Mouse (Mus musculus) brain, embryonic 14.5 days (tissue): ENCODE data around the gene Foxf1. TPM values are rescaled to one million over a fixed set of nuclear protein-coding genes. Genes with fewer than 3 reads are reported as not detected.

Experiments
- DNase-seq: peaks from one replicate; pipeline ENCODE4 v3.0.0-alpha.2; 2011; ENCODE audit warnings: low read depth
- CTCF ChIP-seq: fragments of 200-500 bp; IDR thresholded peaks from 2 replicates; pipeline ENCODE4 v1.5.1; 2012; ENCODE audit warnings: inconsistent platforms, mild to moderate bottlenecking, moderate library complexity, borderline replicate concordance; ENCODE audit not compliant: insufficient read depth, insufficient read length; ENCODE audit errors: extremely low read depth
- POLR2A ChIP-seq: fragments of 200-500 bp; IDR thresholded peaks from 2 replicates; pipeline ENCODE4 v1.6.1; 2012; ENCODE audit warnings: mild to moderate bottlenecking, inconsistent platforms, borderline replicate concordance; ENCODE audit not compliant: poor library complexity, insufficient read depth, insufficient read length, severe bottlenecking; ENCODE audit errors: extremely low read depth
- polyA plus RNA-seq: library from polyadenylated mRNA; depleted of rRNA; stranded (reverse); fragments of >200 nt; gene quantifications from 2 replicates; pipeline ENCODE4 v1.2.3, GENCODE M21; 2012

Foxf1 gene
- polyA plus RNA-seq, 1 experiment = 1.3 TPM

- DNase-seq = peak; percentile 73
- TF ChIP-seq POLR2A (no peak), CTCF (peak; percentile 99)
Observed at GRCm38 (mm10) chr8:121104049-121104818, 20.0 kb downstream of the Foxf1 start.

- TF ChIP-seq POLR2A = peak; percentile 53; the same call in 1 of the 2 replicates
- peak; percentile 13; the same call in 1 of the 2 replicates for TF ChIP-seq CTCF
- DNase-seq = peak; percentile 99
Observed at GRCm38 (mm10) chr8:121107668-121108656, 23.8 kb downstream of the Foxf1 start, which contains the start of gene Mthfsd. Gene Mthfsd (minus strand): TSS chr8:121108392.

GRCm38 (mm10) chr8:121108657-121109056, 24.5 kb downstream of the Foxf1 start:
- DNase-seq = no peak
- TF ChIP-seq POLR2A (no peak), CTCF (no peak)

DNA sequence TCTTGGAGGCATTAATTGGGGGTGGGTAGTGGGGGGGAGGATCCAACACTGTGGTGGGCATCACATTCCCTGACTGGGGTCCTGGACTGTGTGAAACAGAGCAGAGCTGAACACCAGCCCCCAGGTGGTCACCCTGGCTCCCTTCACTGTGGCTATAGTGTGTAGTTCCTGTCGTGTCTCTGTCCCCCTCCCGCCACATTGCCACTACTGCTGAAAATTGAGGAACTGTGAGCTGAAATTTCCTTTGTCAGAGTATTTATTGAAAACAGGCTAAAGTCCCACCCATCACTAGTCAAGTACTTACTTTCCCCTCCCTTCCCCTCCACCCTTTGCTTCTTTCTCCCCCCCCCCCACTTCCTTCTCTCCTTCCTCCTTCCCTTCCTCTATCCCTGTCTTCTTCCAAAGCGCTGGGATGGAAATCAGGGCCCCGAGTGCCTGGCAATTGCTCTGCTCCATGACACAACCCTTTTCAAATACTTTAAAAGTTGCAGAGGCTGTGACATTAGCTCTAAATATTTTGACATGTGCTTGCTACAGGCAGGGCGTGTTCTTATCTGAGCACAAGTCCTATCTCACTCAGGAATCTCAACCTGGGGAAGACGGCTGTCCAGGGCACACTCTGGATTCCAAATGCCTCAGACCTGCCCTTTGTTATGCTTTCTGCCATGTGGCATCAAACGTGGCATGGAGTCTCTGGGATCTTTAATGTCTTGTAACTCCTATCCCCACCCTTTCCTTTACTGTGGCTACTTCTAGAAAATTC, 27.1 kb downstream of the Foxf1 start:
- DNase-seq = no peak
- TF ChIP-seq POLR2A (no peak), CTCF (no peak)

- TF ChIP-seq CTCF = peak; percentile 99
- TF ChIP-seq POLR2A = no peak
- peak; percentile 95 for DNase-seq
Observed at GRCm38 (mm10) chr8:121113261-121113660, 29.1 kb downstream of the Foxf1 start.

DNA sequence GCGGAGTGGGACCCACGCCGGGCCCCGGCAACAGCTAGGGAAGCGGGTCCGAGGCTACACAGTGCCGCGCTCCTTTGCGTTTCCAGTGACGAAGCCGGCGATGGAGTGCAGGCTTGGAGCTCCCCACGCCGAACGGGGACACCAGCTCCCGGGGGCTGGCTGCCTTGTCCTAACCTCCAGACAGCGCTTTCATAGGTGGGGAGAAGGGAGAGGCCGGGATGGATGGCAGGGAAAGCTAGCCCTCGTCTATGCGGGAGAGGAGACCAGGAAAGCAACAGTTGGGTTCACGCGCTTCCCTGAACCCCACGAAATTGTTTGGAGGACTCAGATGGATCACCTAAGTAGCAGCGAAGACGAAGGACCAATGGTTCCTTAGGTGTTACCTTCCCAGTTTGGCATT, 30.9 kb downstream of the Foxf1 start:
- TF ChIP-seq POLR2A = no peak
- no peak for TF ChIP-seq CTCF
- DNase-seq = no peak

DNA sequence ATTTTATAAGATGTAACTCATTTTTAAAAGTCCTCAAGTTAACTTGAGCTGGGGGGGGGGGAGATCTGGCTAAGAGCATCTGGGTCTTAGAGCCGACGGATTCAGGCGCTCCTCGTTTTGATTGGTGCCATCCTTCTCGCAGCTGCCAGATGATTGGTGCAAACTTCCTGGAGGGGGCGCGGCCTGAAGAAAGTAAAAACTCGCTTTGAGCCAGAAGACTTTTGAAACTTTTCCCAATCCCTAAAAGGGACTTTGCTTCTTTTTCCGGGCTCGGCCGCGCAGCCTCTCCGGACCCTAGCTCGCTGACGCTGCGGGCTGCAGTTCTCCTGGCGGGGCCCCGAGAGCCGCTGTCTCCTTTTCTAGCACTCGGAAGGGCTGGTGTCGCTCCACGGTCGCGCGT, 31.8 kb downstream of the Foxf1 start, which contains the start of gene Foxc2:
TSS of gene Foxc2 (plus strand) at position 224 of the 400 bp plus-strand sequence.
- TF ChIP-seq POLR2A = no peak
- no peak for TF ChIP-seq CTCF

GRCm38 (mm10) chr8:121116591-121117185, 32.5 kb downstream of the Foxf1 start:
- TF ChIP-seq POLR2A (no peak), CTCF (no peak)
- DNase-seq = no peak

More for the DNA sequence above, 31.8 kb downstream of the Foxf1 start, which contains the start of gene Foxc2:
- DNase-seq = peak; percentile 94

DNA sequence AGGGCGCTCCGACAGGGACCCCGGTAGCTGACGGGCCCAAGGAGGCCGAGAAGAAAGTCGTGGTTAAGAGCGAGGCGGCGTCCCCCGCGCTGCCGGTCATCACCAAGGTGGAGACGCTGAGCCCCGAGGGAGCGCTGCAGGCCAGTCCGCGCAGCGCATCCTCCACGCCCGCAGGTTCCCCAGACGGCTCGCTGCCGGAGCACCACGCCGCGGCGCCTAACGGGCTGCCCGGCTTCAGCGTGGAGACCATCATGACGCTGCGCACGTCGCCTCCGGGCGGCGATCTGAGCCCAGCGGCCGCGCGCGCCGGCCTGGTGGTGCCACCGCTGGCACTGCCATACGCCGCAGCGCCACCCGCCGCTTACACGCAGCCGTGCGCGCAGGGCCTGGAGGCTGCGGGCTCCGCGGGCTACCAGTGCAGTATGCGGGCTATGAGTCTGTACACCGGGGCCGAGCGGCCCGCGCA, 33.0 kb downstream of the Foxf1 start:
- no peak for TF ChIP-seq POLR2A
- no peak for TF ChIP-seq CTCF
- no peak for DNase-seq

DNA sequence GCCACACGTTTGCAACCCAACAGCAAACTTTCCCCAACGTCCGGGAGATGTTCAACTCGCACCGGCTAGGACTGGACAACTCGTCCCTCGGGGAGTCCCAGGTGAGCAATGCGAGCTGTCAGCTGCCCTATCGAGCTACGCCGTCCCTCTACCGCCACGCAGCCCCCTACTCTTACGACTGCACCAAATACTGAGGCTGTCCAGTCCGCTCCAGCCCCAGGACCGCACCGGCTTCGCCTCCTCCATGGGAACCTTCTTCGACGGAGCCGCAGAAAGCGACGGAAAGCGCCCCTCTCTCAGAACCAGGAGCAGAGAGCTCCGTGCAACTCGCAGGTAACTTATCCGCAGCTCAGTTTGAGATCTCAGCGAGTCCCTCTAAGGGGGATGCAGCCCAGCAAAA, 33.7 kb downstream of the Foxf1 start:
- DNase-seq = no peak

More for the DNA sequence above, 33.7 kb downstream of the Foxf1 start:
- TF ChIP-seq CTCF = no peak
- TF ChIP-seq POLR2A = no peak
